Mouse (Mus musculus): ENCODE measurements around the gene Uhrf1bp1.
"Not testable (repeated sequence)": the region's sequence is repeated elsewhere in the genome, so short reads cannot be mapped to it uniquely, and the experiment has no call there.

Uhrf1bp1 gene

DNA sequence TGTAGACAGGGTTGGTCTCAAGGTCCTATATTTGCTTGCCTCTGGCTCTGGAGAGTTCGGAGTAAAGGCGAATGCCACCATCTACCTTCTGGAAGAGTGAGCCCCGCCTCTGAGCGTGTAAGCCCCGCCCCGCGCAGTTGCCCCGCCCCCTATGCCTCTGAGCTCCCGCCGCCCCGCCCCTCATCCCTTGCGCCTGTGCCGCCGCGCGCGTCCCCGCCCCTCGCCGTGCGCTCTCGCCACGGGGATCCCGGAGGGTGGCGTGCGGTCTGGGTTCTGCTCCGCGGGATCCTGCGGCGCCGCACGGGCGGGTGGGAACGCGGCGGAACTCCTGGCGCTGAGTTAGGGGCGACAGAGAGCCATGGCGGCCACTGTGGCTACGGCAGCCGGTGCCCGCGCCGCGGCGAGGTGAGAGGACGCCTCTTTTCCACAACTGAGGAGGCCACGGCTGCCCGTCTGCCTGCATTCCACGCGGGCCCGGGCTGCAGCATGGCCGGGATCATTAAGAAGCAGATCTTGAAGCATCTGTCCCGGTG lies at the start of gene Uhrf1bp1:
Uhrf1bp1 (plus strand) TSS at position 177 of the 533 bp plus-strand sequence.
- peak; percentile 85 to 90 for DNase-seq (ENCODE audit: low spot score in 2 of 2)

DNA sequence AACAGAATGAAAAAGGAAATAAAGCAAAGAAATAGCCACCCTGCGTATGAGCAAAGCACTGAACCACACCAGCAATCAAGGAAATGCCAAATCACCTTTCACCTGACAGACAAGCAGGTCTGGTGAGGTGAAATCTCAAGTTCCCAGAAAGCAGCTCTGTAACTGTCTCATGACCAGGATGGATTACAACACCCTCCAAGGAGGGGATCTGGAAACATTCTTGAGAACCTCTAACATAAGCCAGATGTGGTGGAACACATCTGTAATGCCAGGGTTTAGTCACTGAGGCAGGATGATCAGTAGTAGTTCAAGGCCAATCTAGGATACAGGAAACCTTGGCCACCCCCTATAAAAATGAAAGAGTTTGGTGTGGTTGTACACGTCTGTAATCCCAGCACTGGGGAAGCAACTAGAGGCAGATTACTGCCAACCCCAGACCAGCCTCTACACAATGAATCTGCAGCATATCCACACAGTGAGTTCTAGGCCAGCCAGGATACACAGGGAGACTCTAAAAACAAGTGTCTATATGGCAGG lies 48.6 kb upstream of the Uhrf1bp1 start:
- DNase-seq (ENCODE audit: low spot score in 2 of 2): no peak

DNA sequence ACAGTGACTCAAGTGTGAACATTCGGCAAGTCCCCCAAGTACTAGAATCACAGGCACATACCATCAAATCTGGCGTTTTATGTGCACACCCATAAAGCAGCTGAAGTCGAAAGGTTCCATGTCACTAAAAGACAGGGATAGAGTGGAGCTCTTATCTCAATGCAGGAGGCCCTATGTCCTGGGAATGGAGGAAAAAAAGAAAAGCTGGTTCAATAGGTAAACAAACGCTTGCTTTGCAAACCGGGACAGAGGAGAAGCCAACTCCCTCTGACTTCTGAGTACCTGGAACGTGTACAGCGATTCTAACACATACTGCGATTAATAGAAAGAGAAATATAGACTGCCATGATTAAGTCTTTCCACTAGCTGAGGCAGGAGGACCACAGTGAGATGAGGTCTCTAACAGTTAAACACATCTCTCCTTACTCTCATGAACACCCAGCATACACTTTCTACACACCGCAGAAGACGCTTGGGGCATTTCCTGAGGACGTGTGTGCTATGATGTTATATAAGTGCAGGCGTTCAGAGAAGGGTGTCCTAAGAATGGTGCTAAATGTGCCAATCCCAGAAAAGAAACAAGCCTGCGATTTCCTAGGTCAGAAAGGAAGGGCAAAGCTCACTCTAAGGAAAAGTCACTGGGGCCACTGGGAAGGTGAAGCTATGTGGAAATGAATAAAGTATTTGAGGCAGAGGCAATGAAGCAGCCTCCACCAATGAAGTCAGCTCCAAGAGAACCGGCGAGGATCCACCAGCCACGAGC lies 45.5 kb upstream of the Uhrf1bp1 start:
- DNase-seq (ENCODE audit: low spot score in 2 of 2): no peak

DNA sequence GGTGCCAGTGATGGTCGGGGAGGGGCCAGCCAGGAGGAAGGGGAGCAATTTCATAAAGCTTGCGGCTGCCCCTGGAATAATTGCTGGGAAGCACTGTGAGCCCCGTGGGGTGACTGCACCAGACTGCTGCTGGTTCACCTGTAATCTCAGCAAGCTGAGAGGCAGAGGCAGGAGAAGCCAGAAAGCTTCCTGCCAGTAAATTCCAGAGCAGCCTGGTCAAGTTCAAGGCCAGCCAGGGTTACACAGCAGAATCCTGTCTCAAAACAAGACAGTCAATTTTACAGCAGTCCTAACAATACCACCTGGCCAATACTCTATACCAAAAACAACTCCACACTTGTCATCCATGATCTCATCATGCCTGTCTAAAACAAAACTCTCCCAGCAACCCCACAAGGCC lies 44.3 kb upstream of the Uhrf1bp1 start:
- DNase-seq (ENCODE audit: low spot score in 2 of 2): no peak

DNA sequence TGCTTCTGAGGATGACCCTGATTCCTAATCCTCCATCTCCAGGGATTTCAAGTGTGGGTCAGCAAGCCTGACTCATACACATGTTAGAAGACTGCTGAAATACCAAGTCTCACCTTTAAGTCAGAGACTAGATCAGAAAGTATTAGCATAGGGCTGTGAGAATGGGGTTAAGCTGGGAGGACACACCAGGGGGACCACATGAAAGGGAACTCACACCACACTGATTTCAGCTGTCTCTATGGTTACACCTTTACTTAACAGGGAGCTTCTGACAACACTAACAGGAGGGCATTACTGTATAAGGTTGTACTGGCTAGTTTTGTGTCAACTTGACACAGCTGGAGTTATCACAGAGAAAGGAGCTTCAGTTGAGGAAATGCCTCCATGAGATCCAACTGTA lies 41.6 kb upstream of the Uhrf1bp1 start:
- DNase-seq (ENCODE audit: low spot score in 2 of 2): no peak

DNA sequence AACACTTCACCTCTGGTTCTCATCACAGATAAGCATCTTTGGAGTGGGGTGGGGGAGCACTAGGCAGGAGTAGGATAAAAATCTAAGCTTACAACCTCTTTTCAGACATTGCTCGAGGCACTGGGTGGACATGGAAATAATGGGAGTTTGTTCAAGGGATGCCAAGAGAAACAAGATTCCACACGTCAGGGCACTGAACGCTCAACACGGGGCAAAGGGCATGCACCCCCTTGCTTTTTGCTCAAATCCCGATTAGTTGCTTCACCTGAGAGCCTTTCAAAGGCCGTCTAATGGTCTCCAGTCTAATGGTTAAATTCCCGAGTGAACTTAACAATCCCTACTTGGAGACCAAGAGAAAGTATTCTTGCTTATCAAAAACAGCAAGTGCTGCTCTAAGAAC lies 37.2 kb upstream of the Uhrf1bp1 start:
- DNase-seq (ENCODE audit: low spot score in 2 of 2): no peak

DNA sequence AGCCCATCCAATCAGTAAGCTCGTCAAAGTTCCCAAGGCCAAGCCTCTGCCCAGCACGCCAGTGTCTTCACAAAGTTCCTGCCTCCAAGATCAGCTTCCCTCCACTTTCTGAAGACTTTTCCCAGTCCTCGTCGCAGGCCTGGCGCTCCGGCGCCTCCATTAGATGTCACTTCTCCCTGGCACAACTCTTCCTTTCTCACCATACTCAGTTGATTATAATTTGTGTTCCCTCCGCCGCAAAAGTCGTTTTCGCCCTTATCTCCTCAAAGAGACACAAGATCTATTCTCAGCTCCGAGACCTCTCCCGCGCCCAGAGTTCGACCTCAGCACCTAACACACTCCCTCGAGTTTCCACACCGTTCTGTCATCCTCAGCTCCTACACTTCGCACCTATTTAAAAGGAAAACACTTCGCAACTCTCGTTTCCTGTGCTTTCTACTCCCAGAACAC lies 36.7 kb upstream of the Uhrf1bp1 start:
- peak; percentile 51 to 55 for DNase-seq (ENCODE audit: low spot score in 2 of 2)

DNA sequence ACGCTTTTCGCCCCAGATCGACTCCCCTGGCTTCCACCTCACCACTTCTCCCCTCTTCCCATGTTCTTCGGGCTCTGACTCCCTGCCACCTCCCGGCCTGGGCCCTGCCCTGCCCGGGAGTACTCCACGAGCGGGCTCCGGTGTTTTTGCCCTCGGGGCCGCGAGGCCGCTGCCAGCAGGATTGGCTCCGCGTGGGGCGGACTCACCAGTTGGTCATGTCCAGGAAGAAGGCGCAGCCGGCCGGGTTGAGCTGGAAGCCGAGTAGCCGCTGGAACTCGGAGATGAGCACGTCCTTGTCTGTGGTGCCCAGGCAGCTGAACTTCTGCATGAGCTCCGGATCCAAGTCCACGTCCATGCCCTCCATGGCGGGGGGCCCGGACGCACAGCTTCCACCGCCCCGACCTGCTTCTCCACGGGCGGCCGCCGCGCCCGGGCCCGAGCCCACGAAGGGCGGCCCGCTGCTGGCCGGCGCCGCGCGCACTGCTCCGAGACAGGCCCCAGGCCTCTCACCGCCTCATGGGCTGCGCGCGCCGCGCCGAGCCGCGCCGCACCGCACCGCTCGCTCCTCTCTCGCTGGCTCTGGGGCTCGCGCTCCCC lies 36.2 kb upstream of the Uhrf1bp1 start:
- DNase-seq (ENCODE audit: low spot score in 2 of 2): peak; percentile 57 to 75

DNA sequence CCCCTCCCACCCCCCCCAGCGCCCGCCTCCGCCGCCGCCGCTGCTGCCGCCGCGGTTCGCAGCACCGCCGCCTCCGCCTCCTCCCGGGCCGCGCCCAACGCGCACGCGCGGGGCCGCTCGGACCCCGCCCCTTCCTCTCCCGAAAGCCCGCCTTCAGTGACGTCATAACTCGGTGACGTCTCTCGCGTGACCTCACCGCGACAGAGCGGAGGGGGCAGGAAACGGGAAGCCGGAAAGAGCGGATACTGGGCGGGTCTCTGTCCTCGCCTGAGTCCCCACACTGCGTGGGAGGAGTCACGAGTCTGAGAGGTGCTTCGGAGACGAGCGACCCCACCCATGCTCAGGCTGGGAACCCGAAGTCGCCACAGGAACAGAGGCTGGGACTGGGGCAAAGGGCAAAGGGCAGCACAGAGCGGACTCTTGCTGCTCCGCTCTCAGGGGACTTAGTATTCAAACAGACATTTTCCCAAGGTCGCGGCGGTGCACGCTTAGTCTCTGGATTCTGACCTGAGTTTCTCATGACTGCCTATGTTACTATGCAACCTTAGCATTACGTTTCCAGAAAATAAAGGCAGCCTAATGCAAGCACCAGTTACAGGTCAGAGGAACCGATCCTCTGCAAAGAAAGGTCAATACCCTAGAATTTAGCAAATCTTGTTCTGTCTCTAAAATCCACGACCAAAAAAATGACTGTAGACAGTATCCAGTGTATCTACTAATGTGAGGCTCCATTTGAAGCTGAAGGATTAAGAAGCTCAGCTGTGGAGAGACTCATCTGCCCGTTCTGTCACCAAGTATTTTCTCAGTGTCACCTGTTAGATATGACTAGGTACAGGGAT lies 35.5 kb upstream of the Uhrf1bp1 start, which contains the start of gene D17Wsu92e:
D17Wsu92e (minus strand) TSS at position 81 of the 839 bp plus-strand sequence.
- peak; percentile 99 for DNase-seq (ENCODE audit: low spot score in 2 of 2)

DNA sequence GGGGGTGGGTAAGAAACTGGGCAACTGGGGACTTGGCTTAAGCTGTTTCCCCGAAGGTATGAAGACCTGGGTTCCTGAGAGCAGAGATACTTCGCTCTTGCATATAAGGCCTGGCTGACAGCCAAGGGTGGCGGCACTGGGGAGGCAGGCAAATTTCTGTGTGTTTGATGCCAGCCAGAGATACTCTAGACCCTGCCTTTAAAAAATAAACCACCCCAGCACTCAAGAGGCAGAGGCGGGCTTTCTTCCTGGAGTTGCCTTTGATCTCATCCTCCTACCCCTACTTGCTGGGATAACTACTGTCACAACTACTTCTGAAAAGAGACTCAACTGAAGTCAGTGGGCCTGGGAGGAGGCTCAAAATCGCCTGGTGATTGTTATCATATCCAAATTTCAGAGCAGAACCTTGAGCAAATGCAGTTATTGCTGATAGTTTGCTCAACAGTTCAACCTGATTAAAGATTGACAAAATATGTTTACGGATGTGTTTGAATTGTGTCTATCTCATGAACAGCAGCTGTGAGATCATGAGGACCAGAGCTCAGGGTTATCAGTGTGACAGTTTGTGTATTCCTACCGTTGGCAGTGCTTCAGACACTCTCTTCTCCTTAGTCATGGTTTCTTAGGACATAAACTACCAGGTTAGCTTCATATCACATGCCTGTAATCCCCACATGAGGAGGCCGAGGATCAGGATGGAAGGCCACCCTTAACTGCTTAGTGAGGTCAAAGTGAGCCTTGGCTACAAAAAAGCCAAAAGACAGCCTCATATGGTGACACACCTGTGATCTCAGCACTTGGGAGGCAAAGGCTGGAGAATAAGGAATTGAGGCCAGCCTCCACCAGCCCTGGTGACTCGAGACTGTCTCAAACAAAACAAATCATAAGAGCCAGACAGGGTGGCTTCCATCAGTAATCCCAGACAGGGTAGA lies 34.6 kb upstream of the Uhrf1bp1 start:
- peak; percentile 43 to 58 for DNase-seq (ENCODE audit: low spot score in 2 of 2)

DNA sequence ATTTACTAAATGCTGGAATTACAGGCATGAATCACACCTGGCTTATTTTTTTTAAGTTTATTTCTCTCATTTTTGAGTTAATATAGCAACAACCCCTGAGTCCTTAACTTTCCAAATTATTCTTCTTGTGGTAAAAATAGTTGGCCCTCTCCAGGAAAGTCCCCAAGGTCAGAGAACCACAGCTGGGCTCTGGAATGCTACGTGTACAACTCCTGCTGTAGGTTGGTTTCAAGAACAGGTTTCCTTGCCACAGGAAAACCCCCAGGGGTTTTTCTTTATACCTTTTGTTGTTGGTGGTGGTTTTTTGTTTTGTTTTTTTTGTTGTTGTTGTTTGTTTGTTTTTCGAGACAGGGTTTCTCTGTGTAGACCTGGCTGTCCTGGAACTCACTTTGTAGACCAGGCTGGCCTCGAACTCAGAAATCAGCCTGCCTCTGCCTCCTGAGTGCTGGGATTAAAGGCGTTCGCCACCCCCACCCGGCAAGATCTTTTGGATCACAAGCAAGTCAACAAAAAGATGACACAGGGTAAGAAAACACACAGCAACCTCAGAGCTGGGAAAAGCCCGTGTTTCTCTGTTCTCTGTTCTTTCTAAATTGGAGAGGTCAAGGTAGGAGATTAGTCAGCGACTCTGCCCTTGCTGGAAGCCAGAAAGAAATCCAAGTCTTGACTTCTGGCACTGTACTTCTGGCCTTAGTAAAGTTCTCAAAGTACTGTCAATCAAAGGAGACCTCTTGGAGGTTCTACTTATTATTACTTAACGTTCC lies 32.9 kb upstream of the Uhrf1bp1 start:
- DNase-seq (ENCODE audit: low spot score in 2 of 2): no peak

DNA sequence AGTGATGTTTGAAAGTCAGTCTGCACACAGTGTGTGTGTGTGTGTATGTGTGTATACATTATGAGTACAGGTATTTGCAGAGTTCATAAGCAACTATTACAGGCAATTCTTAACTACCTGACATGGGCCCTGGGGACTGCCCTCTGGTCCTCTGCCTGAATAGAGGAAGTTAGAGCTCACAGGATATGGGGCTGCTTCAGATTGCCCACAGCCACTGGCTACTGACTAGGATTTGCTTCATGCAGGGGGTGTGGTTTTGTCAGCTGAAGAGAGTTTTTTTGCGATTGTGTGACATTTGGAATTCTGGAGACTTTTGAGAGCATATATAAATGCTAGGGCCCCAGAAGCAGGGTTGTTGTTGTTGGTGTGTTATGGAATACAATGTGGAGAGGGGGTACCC lies 31.3 kb upstream of the Uhrf1bp1 start:
- DNase-seq (ENCODE audit: low spot score in 2 of 2): no peak

DNA sequence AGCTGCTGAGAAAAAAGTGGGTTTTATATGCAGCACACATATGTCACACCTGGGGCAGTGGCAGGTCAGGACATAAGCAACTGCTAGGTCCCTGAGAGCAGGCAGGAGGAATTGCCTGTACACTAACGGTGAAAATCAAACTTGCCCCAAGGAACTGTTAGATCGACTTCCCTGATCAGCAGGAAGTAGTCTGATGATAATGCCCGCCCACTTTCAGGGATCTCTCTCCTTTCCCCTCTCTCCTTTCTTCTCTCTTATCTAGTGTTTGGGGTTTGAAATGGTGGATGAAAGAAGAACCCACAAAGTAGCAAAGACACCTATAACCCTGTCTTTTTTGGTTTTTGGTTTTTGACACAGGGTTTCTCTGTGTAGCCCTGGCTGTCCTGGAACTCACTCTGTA lies 30.7 kb upstream of the Uhrf1bp1 start:
- DNase-seq (ENCODE audit: low spot score in 2 of 2): no peak

DNA sequence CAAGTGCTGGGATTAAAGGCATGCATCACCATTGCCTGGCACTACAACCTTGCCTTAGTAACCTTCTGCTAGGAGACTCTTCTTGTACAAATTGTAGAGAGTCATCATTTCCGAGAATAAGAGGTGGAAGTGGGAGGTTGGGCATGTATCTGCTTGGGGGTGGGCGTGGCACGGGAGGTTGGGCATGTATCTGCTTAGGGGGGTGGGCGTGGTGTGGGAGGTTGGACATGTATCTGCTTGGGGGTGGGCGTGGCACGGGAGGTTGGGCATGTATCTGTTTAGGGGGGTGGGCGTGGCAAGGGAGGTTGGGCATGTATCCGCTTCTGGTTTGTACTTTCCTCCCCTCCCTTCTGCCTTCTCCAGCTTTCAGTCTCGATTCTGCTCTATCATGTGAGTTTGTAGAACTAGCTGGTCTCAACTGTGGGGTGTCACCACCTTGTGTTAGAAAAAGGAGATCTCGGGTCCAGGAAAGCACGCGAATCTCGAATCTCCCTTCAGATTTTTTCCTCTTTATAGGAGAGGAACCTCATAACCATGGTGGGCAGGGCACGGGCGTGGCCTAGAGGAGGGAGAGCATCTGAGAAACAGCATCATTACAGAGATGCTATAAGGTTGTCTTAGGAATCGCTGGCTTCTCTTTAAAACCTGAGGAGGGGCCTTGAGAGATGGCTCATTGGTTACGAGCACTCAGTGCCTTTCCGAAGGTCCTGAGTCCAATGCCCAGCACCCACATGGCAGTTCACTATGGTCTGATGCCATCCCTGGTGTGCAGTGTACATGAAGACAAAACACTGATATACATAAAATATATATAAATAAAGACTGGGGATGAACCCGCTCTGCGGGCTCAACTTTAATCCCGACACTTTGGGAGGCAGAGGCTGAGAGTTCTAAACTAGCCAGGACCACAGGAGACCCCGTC lies 30.0 kb upstream of the Uhrf1bp1 start:
- DNase-seq (ENCODE audit: low spot score in 2 of 2): peak; percentile 70 to 72

DNA sequence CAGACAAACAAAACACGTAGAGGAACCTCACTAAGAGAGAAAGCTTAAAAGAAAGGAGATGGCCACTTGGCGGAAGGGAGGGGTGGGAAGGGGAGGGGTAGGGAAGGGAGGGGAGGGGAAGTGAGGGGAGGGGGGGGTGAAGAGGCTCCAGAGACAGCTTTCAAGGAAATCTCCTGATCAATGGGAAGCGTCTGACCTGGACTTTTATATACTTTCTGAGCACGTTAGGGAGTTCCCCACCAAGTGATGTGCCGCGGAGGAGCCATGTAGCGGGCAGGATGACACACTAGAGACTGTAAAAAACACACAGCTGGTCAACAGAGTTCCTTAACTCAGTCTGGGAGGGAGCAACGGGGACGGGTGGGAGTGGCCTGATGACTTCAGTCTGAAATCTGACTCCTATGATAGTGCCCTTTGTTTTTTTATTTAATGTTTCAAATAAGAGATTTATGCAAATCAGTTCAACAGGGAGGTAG lies 29.3 kb upstream of the Uhrf1bp1 start:
- DNase-seq (ENCODE audit: low spot score in 2 of 2): no peak

DNA sequence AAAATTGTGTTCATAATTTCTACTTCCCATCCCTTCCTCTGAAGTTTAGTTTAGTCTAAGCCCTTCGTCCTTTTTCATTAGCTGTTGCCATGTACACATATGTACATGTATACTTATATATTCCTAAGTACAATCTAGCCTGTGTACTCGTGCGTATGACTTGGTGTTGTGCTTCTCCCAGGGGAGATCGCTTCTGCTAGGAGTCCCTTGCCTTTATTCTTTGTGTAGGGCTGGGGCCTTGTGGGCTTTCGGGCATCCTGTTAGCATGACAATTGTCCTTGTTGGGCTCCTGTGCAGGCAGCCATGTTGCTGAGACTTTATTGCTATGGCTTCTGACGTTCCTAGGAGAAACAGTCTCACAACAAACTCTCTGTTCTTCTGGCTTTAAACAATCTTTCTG lies 28.7 kb upstream of the Uhrf1bp1 start:
- DNase-seq (ENCODE audit: low spot score in 2 of 2): no peak

DNA sequence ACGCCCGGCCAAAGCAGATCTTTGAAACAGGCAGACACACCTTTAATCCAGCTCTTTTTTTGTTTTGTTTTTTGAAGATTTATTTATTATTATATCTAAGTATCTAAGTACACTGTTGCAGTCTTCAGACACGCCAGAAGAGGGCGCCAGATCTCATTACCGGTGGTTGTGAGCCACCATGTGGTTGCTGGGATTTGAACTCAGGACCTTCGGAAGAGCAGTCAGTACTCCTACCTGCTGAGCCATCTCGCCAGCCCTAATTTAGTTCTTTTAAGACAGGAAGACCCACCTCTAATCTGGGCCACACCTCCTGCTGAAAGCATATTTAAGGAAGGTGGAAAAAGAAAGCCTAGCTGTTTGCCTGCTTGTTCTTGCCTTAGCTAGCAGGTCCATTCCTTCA lies 25.8 kb upstream of the Uhrf1bp1 start:
- DNase-seq (ENCODE audit: low spot score in 2 of 2): no peak

DNA sequence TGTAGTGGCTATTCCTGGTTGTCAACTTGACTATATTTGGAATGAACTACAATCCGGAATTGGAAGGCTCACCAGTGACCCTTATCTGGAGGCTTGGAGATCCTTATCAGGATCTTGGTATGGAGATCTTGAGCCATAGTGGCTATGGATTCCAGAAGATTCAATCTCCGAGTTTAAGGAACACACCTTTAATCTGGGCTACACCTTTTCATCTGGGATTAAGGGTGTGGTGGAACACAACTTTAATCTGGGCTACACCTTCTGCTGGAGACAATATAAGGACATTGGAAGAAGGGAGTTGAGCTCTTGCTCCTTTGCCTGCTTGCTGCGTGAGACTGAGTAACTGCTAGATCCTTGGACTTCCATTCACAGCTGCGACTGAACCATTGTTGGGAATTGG lies 18.4 kb upstream of the Uhrf1bp1 start, which contains the start of gene Snrpc:
Snrpc (plus strand) TSS at position 301 of the 400 bp plus-strand sequence.
- not testable (repeated sequence) for DNase-seq (ENCODE audit: low spot score in 2 of 2)
